ENCODE assay signal across 14 mouse cellular contexts in the genomic region with DNA sequence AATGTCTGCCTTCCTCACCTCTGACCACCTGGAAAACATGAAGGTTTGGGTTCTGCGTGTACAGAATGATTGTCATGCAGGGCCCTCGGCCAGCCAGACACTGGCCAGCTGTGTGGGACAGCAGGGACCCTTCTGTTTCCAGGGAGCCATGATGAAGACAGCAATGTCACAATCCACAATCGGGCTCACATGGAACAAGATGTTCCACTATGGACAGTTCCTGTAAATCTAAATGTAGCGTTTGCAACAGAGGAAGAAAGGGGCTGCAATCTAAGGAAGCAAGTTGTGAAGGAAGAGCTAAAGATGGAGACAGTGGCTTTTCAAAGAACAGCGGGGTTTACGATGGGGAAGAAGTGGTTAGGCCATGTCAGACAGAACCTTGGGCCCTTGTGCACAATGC.
DNase-seq lines count a peak whose midpoint lies in the region; ATAC-seq and TF ChIP-seq lines count a peak whose summit lies in the region.
"Had no signal": no experiment of that assay in that cellular context is flagged by ENCODE, and none has a peak within 500 bp of the region (broad histone marks: within the 10 kb centered on the region; RNA-seq: fewer than 3 reads in every experiment).

No protein-coding gene starts in this region.

- TF ChIP-seq POLR2A in heart, adult 2 months (IDR thresholded peaks at IDR 0.05; ENCODE audit: insufficient read depth, low read depth, low read length), result no peak
- TF ChIP-seq POLR2A in embryonic fibroblast, embryonic 13.5 days (IDR thresholded peaks at IDR 0.05; ENCODE audit: low read depth, low read length), result no peak

- no peaks in the 10 kb centered on the region for H3K79me2 ChIP-seq in heart, adult 2 months (replicated peaks; ENCODE audit: control insufficient read depth, insufficient read depth, low read length)

- no peak overlapping the region for H3K9ac ChIP-seq in heart, adult 2 months (ENCODE audit: low read depth, low read length)
- H3K9ac ChIP-seq in kidney, postnatal 0 days (ENCODE audit: low read depth, low read length), result no peak overlapping the region
- H3K9ac ChIP-seq: limb, embryonic 12.5 days had no signal

- no peak overlapping the region for H3K4me3 ChIP-seq in heart, adult 2 months
- H3K4me3 ChIP-seq in kidney, postnatal 0 days (replicated peaks; ENCODE audit: low read depth, low read length), result no peak overlapping the region
- no peak overlapping the region for H3K4me3 ChIP-seq in embryonic fibroblast, embryonic 13.5 days (ENCODE audit: insufficient read depth, low read length)
- no peak overlapping the region for H3K4me3 ChIP-seq in layer of hippocampus, adult 2 months
- H3K4me3 ChIP-seq: embryonic facial prominence, embryonic 10.5 days; limb, embryonic 12.5 days had no signal

- H3K27me3 ChIP-seq in heart, adult 2 months (ENCODE audit: control insufficient read depth, insufficient read depth, low read length), result no peaks in the 10 kb centered on the region; the same call in 1 of the 2 replicates
- H3K27me3 ChIP-seq in kidney, postnatal 0 days (ENCODE audit: insufficient read depth, low read length), result peaks cover 3% of the 10 kb centered on the region; the same call in 1 of the 2 replicates
- H3K27me3 ChIP-seq: limb, embryonic 12.5 days; Patski had no signal

- intact Hi-C loops in heart, adult 2 months (cut with DNase I), result no loop called here

- peak; percentile 94 for DNase-seq in heart, adult 11 months
- no peak for DNase-seq in heart, adult 2 months
- DNase-seq in kidney, postnatal 0 days (ENCODE audit: low spot score), result peak; percentile 53
- DNase-seq in kidney, adult 9 months, result no peak
- peak; percentile 65 for DNase-seq in lung, postnatal 10 days
- DNase-seq in layer of hippocampus, adult 2 months (ENCODE audit: low spot score in 2 of 2), result no peak
- DNase-seq in ovary, adult 18-20 months (ENCODE audit: low spot score), result no peak
- DNase-seq: cerebellum, adult 9-10 months; thymus, adult 18-20 months had no signal

- ATAC-seq in kidney, postnatal 0 days (replicated peaks; ENCODE audit: low FRiP score, low read depth), result 0 out of 2 replicates have a peak, but pooled peaks have one; percentile 43
- ATAC-seq: hindbrain, embryonic 16.5 days had no signal

- 44% methylated on average over 6 of the region's 6 CpGs for WGBS in heart, adult 2 months
- 73% methylated on average over 6 of the region's 6 CpGs for WGBS in kidney, postnatal 0 days

- H3K27ac ChIP-seq in heart, adult 2 months, result no peak overlapping the region; the same call in 1 of the 2 replicates
- peak overlapping the region; percentile 68 for H3K27ac ChIP-seq in kidney, postnatal 0 days
- H3K27ac ChIP-seq in embryonic fibroblast, embryonic 13.5 days (ENCODE audit: insufficient read depth, low read length), result peak overlapping the region; percentile 22; the same call in 1 of the 2 replicates
- H3K27ac ChIP-seq in layer of hippocampus, adult 2 months, result no peak overlapping the region
- H3K27ac ChIP-seq: limb, embryonic 12.5 days had no signal

- no peak for TF ChIP-seq CTCF in heart, adult 2 months (IDR thresholded peaks at IDR 0.05)
- TF ChIP-seq CTCF in kidney, postnatal 0 days (IDR thresholded peaks at IDR 0.05; ENCODE audit: low read depth), result no peak
- no peak for TF ChIP-seq CTCF in embryonic fibroblast, embryonic 13.5 days (IDR thresholded peaks at IDR 0.05; ENCODE audit: borderline replicate concordance, insufficient read depth, low read length)
- TF ChIP-seq CTCF in layer of hippocampus, adult 2 months (conservative IDR thresholded peaks at IDR 0.05), result no peak

- TF ChIP-seq EP300 in heart, adult 2 months (IDR thresholded peaks at IDR 0.05; ENCODE audit: insufficient read depth, low read depth, low read length), result no peak

- H3K4me1 ChIP-seq in heart, adult 2 months (ENCODE audit: control insufficient read depth, insufficient read depth, low read length), result peaks cover 6% of the 10 kb centered on the region
- H3K4me1 ChIP-seq in kidney, postnatal 0 days (replicated peaks; ENCODE audit: insufficient read depth, low read length), result no peaks in the 10 kb centered on the region; the same call in 1 of the 2 replicates
- peaks cover 12% of the 10 kb centered on the region for H3K4me1 ChIP-seq in embryonic fibroblast, embryonic 13.5 days (ENCODE audit: control insufficient read depth, insufficient read depth, low read length)

- no peaks in the 10 kb centered on the region for H3K9me3 ChIP-seq in kidney, postnatal 0 days (replicated peaks; ENCODE audit: low read length)
- H3K9me3 ChIP-seq: embryonic facial prominence, embryonic 10.5 days; limb, embryonic 12.5 days had no signal

- no peaks in the 10 kb centered on the region; the same call in 1 of the 2 replicates for H3K36me3 ChIP-seq in heart, adult 2 months (ENCODE audit: control insufficient read depth, insufficient read depth, low read length)
- H3K36me3 ChIP-seq in kidney, postnatal 0 days (ENCODE audit: insufficient read depth, low read length), result no peaks in the 10 kb centered on the region
- H3K36me3 ChIP-seq: embryonic facial prominence, embryonic 10.5 days; limb, embryonic 12.5 days had no signal

- no peak overlapping the region for H3K4me2 ChIP-seq in kidney, postnatal 0 days (ENCODE audit: low read length)
- H3K4me2 ChIP-seq: limb, embryonic 12.5 days had no signal

Comparison
In these comparisons a context has a peak if more than half of its experiments do, and no peak if none do; other contexts are left out.
1. DNase-seq: peak in heart, adult 11 months (single experiment), kidney, postnatal 0 days (single experiment) and lung, postnatal 10 days (single experiment); none in heart, adult 2 months (0 of 2), kidney, adult 9 months (single experiment), layer of hippocampus, adult 2 months (0 of 2) and ovary, adult 18-20 months (single experiment).
2. H3K27ac ChIP-seq: peak in kidney, postnatal 0 days (single experiment) and embryonic fibroblast, embryonic 13.5 days (single experiment); none in heart, adult 2 months (single experiment) and layer of hippocampus, adult 2 months (single experiment).